Mouse (Mus musculus) neural tube, embryonic 13.5 days (tissue): ENCODE data around the gene Spaca4. TPM values are rescaled to one million over a fixed set of nuclear protein-coding genes. Genes with fewer than 3 reads are reported as not detected.

Experiments
- ATAC-seq: fragments of 200-750 bp; cut with Nextera tagmentation; 2 replicates; pipeline ENCODE4 v1.8.0; 2017; ENCODE audit warnings: low read depth, mild to moderate bottlenecking, moderate TSS enrichment, moderate library complexity
- H3K27ac ChIP-seq: fragments of 300-500 bp; sonication (generic); replicated peaks from 2 replicates; pipeline ENCODE4 v1.5.1; 2015; ENCODE audit warnings: moderate library complexity, mild to moderate bottlenecking, inconsistent platforms
- H3K27me3 ChIP-seq: fragments of 300-500 bp; sonication (generic); 2 replicates; pipeline ENCODE4 v1.6.1; 2015; ENCODE audit warnings: mild to moderate bottlenecking, inconsistent platforms
- H3K36me3 ChIP-seq: fragments of 300-500 bp; sonication (generic); 2 replicates; pipeline ENCODE4 v1.6.1; 2015; ENCODE audit warnings: mild to moderate bottlenecking, inconsistent platforms
- H3K4me1 ChIP-seq: fragments of 300-500 bp; sonication (generic); replicated peaks from 2 replicates; pipeline ENCODE4 v1.6.1; 2015; ENCODE audit warnings: inconsistent platforms
- H3K4me2 ChIP-seq: fragments of 300-500 bp; sonication (generic); 2 replicates; pipeline ENCODE4 v1.6.1; 2015; ENCODE audit warnings: inconsistent platforms, mild to moderate bottlenecking, moderate library complexity
- H3K4me3 ChIP-seq: fragments of 300-500 bp; sonication (generic); 2 replicates; pipeline ENCODE4 v1.5.1; 2015; ENCODE audit warnings: mild to moderate bottlenecking, inconsistent platforms
- H3K9ac ChIP-seq: fragments of 300-500 bp; sonication (generic); 2 replicates; pipeline ENCODE4 v1.6.1; 2015; ENCODE audit warnings: moderate library complexity, mild to moderate bottlenecking, inconsistent platforms
- H3K9me3 ChIP-seq: fragments of 300-500 bp; sonication (generic); 2 replicates; pipeline ENCODE4 v1.6.1; 2016; ENCODE audit warnings: inconsistent platforms
- WGBS: fragments of 180-500 bp; shearing (Covaris S2); methylation state at CpG from one replicate; pipeline ENCODE4 v1.1.7; 2015; 5-methylcytosine and 5-hydroxymethylcytosine counted together
- polyA plus RNA-seq: library from polyadenylated mRNA; unstranded; fragments of >200 nt; fragmentation: Nextera tagmentation; extraction: Ambion mirVana; gene quantifications from 2 replicates; pipeline ENCODE4 v1.2.1, GENCODE M21; 2015

The Spaca4 gene
- polyA plus RNA-seq, 1 experiment from 2014 or later = not detected

GRCm38 (mm10) chr7:45709677-45710355 is 15.8 kb downstream of the Spaca4 start:
- H3K9me3 ChIP-seq = no peaks in the 10 kb centered on the region
- 68% methylated on average over 14 of the region's 14 CpGs for WGBS

GRCm38 (mm10) chr7:45709036-45709435 is 16.6 kb downstream of the Spaca4 start:
- no peak overlapping the region for H3K4me3 ChIP-seq
- H3K36me3 ChIP-seq = peaks cover 44% of the 10 kb centered on the region
- H3K27ac ChIP-seq = peak overlapping the region; percentile 54
- H3K4me2 ChIP-seq = peak overlapping the region; percentile 99; the same call in 1 of the 2 replicates
- 31% methylated on average over 6 of the region's 6 CpGs for WGBS
- H3K9me3 ChIP-seq = no peaks in the 10 kb centered on the region
- peaks cover 61% of the 10 kb centered on the region for H3K4me1 ChIP-seq
- H3K9ac ChIP-seq = peak overlapping the region; percentile 4; the same call in 1 of the 2 replicates
- H3K27me3 ChIP-seq = no peaks in the 10 kb centered on the region
- no peak for ATAC-seq

More at GRCm38 (mm10) chr7:45709677-45710355, 15.8 kb downstream of the Spaca4 start:
- H3K4me1 ChIP-seq = peaks cover 65% of the 10 kb centered on the region
- peak overlapping the region; percentile 4; the same call in 1 of the 2 replicates for H3K9ac ChIP-seq
- H3K4me2 ChIP-seq = peak overlapping the region; percentile 99; the same call in 1 of the 2 replicates
- H3K4me3 ChIP-seq = no peak overlapping the region
- peaks cover 44% of the 10 kb centered on the region for H3K36me3 ChIP-seq
- H3K27ac ChIP-seq = peak overlapping the region; percentile 54; the same call in 1 of the 2 replicates
- no peaks in the 10 kb centered on the region for H3K27me3 ChIP-seq
- ATAC-seq = no peak

GRCm38 (mm10) chr7:45708221-45708761 is 17.3 kb downstream of the Spaca4 start:
- 58% methylated on average over 13 of the region's 13 CpGs for WGBS
- Histone ChIP-seq H3K36me3 (peaks cover 39% of the 10 kb centered on the region), H3K9ac (0 out of 2 replicates have a peak overlapping the region, but pooled peaks have one; percentile 28), H3K4me3 (0 out of 2 replicates have a peak overlapping the region, but pooled peaks have one; percentile 60), H3K4me2 (peak overlapping the region; percentile 99), H3K27me3 (no peaks in the 10 kb centered on the region), H3K4me1 (peaks cover 65% of the 10 kb centered on the region), H3K27ac (peak overlapping the region; percentile 54; the same call in 1 of the 2 replicates), H3K9me3 (no peaks in the 10 kb centered on the region)
- ATAC-seq = no peak

GRCm38 (mm10) chr7:45707375-45707967 is 18.1 kb downstream of the Spaca4 start:
- WGBS = under 1% methylated on average over 27 of the region's 27 CpGs
- ATAC-seq = 0 out of 2 replicates have a peak, but pooled peaks have one; percentile 1
- Histone ChIP-seq H3K27me3 (no peaks in the 10 kb centered on the region), H3K4me3 (peak overlapping the region; percentile 60), H3K4me2 (peak overlapping the region; percentile 99), H3K27ac (peak overlapping the region; percentile 57), H3K36me3 (peaks cover 31% of the 10 kb centered on the region), H3K4me1 (peaks cover 73% of the 10 kb centered on the region), H3K9ac (peak overlapping the region; percentile 52), H3K9me3 (no peaks in the 10 kb centered on the region)

- peaks cover 76% of the 10 kb centered on the region for H3K4me1 ChIP-seq
- WGBS = under 1% methylated on average over 39 of the region's 45 CpGs
Observed at GRCm38 (mm10) chr7:45706721-45707241, 18.8 kb downstream of the Spaca4 start.

GRCm38 (mm10) chr7:45705873-45706281 is 19.7 kb downstream of the Spaca4 start:
- 4% methylated on average over 7 of the region's 7 CpGs for WGBS
- peaks cover 85% of the 10 kb centered on the region for H3K4me1 ChIP-seq

More at GRCm38 (mm10) chr7:45706721-45707241, 18.8 kb downstream of the Spaca4 start:
- Histone ChIP-seq H3K36me3 (peaks cover 24% of the 10 kb centered on the region), H3K9me3 (no peaks in the 10 kb centered on the region), H3K4me2 (peak overlapping the region; percentile 99), H3K4me3 (peak overlapping the region; percentile 60), H3K27me3 (no peaks in the 10 kb centered on the region), H3K9ac (peak overlapping the region; percentile 82), H3K27ac (peak overlapping the region; percentile 61)
- no peak for ATAC-seq

GRCm38 (mm10) chr7:45705443-45705864 is 20.2 kb downstream of the Spaca4 start:
- Histone ChIP-seq H3K4me2 (peak overlapping the region; percentile 99), H3K9me3 (no peaks in the 10 kb centered on the region), H3K27me3 (0 out of 2 replicates have a peak, but pooled peaks cover 1% of the 10 kb centered on the region), H3K4me1 (peaks cover 88% of the 10 kb centered on the region), H3K36me3 (peaks cover 11% of the 10 kb centered on the region), H3K27ac (peak overlapping the region; percentile 74), H3K9ac (peak overlapping the region; percentile 82), H3K4me3 (peak overlapping the region; percentile 60)
- WGBS = under 1% methylated on average over 21 of the region's 21 CpGs
- no peak for ATAC-seq

More at GRCm38 (mm10) chr7:45705873-45706281, 19.7 kb downstream of the Spaca4 start:
- Histone ChIP-seq H3K4me2 (peak overlapping the region; percentile 99), H3K27ac (peak overlapping the region; percentile 74), H3K4me3 (peak overlapping the region; percentile 60), H3K9me3 (no peaks in the 10 kb centered on the region), H3K36me3 (peaks cover 15% of the 10 kb centered on the region), H3K27me3 (no peaks in the 10 kb centered on the region), H3K9ac (peak overlapping the region; percentile 82)
- no peak for ATAC-seq

- Histone ChIP-seq H3K27me3 (0 out of 2 replicates have a peak, but pooled peaks cover 7% of the 10 kb centered on the region), H3K9ac (peak within 1 kb of the TSS; percentile 82), H3K4me2 (peak within 1 kb of the TSS; percentile 99), H3K4me3 (peak within 1 kb of the TSS; percentile 60), H3K36me3 (peaks cover 5% of the 10 kb centered on the region; the same call in 1 of the 2 replicates), H3K27ac (peak within 1 kb of the TSS; percentile 92), H3K9me3 (no peaks in the 10 kb centered on the region), H3K4me1 (peaks cover 89% of the 10 kb centered on the region)
- peak; percentile 84 for ATAC-seq
- under 1% methylated on average over 36 of the region's 36 CpGs for WGBS
Observed at GRCm38 (mm10) chr7:45704730-45705442, 20.7 kb downstream of the Spaca4 start, which contains the start of gene Dbp. TSS of gene Dbp (plus strand) at chr7:45705088.

GRCm38 (mm10) chr7:45704046-45704559 is 21.5 kb downstream of the Spaca4 start:
- Histone ChIP-seq H3K9ac (peak overlapping the region; percentile 75), H3K27ac (peak overlapping the region; percentile 92), H3K36me3 (no peaks in the 10 kb centered on the region), H3K9me3 (no peaks in the 10 kb centered on the region), H3K4me1 (peaks cover 89% of the 10 kb centered on the region), H3K4me3 (peak overlapping the region; percentile 60), H3K27me3 (peaks cover 14% of the 10 kb centered on the region), H3K4me2 (peak overlapping the region; percentile 99)
- WGBS = under 1% methylated on average over 13 of the region's 13 CpGs
- ATAC-seq = peak; percentile 60

- Histone ChIP-seq H3K4me3 (peak overlapping the region; percentile 60), H3K36me3 (no peaks in the 10 kb centered on the region), H3K27ac (peak overlapping the region; percentile 92), H3K4me2 (peak overlapping the region; percentile 99), H3K9ac (peak overlapping the region; percentile 75), H3K9me3 (no peaks in the 10 kb centered on the region), H3K4me1 (peaks cover 89% of the 10 kb centered on the region), H3K27me3 (peaks cover 19% of the 10 kb centered on the region)
- 37% methylated on average over 12 of the region's 12 CpGs for WGBS
- no peak for ATAC-seq
Observed at GRCm38 (mm10) chr7:45703521-45704033, 22.0 kb downstream of the Spaca4 start.
